Mouse (Mus musculus): ENCODE measurements around the gene Kdm2a. TPM values are rescaled to one million over a fixed set of nuclear protein-coding genes. Genes with fewer than 3 reads are reported as not detected.

Gene Kdm2a
- polyA plus RNA-seq, 1 experiment, result 98.9 TPM

DNA sequence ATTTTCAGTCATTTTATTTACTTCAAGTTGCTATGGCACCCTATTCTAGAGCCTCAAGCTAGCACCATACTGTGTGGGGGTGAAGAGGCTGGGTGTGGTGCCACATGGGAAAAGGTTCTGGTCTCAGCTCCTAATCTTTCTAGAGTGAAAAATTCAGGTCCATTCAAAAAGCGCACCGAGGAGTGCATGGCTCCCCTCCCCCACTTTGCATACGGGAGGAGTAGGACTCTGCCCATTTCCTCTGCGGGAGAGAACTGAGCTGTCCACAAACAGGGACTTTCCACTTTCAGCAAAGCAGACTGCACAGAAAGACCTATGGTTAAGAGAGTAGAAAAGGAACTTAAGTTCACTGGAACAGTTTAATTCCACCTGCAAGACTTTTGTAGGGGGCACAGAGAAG is 65.4 kb downstream of the Kdm2a start:
- H3K4me1 ChIP-seq (ENCODE audit: control insufficient read depth, insufficient read depth, insufficient read length), result peaks cover 5% of the 10 kb centered on the region; the same call in 1 of the 2 replicates
- H3K36me3 ChIP-seq (ENCODE audit: control insufficient read depth, insufficient read depth, low read length), result peaks cover 18% of the 10 kb centered on the region
- H3K27ac ChIP-seq (ENCODE audit: insufficient read depth, low read length), result peak overlapping the region; percentile 92
- H3K4me3 ChIP-seq (ENCODE audit: extremely low read depth, insufficient read depth, insufficient read length), result peak overlapping the region; percentile 77
- WGBS, result under 1% methylated on average over 4 of the region's 4 CpGs
- no peaks in the 10 kb centered on the region for H3K27me3 ChIP-seq (ENCODE audit: control insufficient read depth, insufficient read depth, low read length)
- peak; percentile 54 to 78 for DNase-seq (ENCODE audit: low read depth in 1 of 2, low spot score in 2 of 2)
- TF ChIP-seq POLR2A (IDR thresholded peaks at IDR 0.05; ENCODE audit: low read depth, low read length) (peak; percentile 17; the same call in 1 of the 2 replicates), CTCF (IDR thresholded peaks at IDR 0.05; ENCODE audit: extremely low read depth, insufficient read depth, insufficient read length, insufficient replicate concordance) (no peak)

DNA sequence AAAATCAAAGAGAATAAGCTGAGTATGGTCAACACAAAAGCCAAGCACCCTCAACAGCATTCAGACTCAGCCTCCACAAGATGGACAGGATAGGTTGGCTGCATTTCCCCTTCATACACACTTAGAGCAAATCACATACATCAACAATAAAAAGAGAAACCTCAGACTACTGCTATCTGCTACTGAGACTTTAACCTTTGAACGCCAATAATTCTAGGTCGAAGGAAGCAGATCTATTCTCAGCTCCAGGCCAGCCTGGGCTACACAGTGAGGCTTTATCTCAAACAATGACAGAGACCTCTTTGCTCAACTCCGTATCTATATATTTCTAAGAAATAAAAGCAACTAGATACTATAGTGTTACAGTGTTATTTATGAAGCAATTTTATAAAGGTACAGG is 66.8 kb downstream of the Kdm2a start:
- Histone ChIP-seq H3K4me1 (ENCODE audit: control insufficient read depth, insufficient read depth, insufficient read length) (peaks cover 5% of the 10 kb centered on the region; the same call in 1 of the 2 replicates), H3K4me3 (ENCODE audit: extremely low read depth, insufficient read depth, insufficient read length) (no peak overlapping the region), H3K27ac (ENCODE audit: insufficient read depth, low read length) (no peak overlapping the region), H3K36me3 (ENCODE audit: control insufficient read depth, insufficient read depth, low read length) (peaks cover 30% of the 10 kb centered on the region), H3K27me3 (ENCODE audit: control insufficient read depth, insufficient read depth, low read length) (no peaks in the 10 kb centered on the region)
- WGBS, result 70% methylated on average over 3 of the region's 3 CpGs
- DNase-seq (ENCODE audit: low read depth in 1 of 2, low spot score in 2 of 2), result no peak
- TF ChIP-seq CTCF (IDR thresholded peaks at IDR 0.05; ENCODE audit: extremely low read depth, insufficient read depth, insufficient read length, insufficient replicate concordance) (no peak), POLR2A (IDR thresholded peaks at IDR 0.05; ENCODE audit: low read depth, low read length) (no peak)

DNA sequence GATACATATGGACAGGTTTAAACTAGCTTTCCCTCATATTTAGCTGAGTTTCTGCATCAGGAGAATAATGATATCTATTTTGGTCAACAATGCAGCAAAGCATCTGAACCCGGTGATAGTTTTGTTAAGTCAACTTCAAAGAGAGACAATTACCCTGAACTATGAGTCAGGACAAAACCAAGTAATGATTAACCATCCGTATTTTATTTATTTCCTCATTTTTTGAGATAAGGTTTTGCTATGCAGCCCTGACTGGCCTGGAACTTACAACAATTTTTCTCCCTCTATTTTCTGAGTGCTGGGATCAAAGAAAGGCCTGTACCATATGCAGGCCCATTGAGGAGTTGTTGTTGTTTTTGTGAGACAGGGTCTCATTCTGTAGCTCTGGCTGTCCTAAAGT is 67.5 kb downstream of the Kdm2a start:
- 68% methylated on average over 2 of the region's 2 CpGs for WGBS
- no peak for TF ChIP-seq CTCF (IDR thresholded peaks at IDR 0.05; ENCODE audit: extremely low read depth, insufficient read depth, insufficient read length, insufficient replicate concordance)
- TF ChIP-seq POLR2A (IDR thresholded peaks at IDR 0.05; ENCODE audit: low read depth, low read length), result no peak
- peaks cover 5% of the 10 kb centered on the region; the same call in 1 of the 2 replicates for H3K4me1 ChIP-seq (ENCODE audit: control insufficient read depth, insufficient read depth, insufficient read length)
- H3K27ac ChIP-seq (ENCODE audit: insufficient read depth, low read length), result no peak overlapping the region
- no peak overlapping the region for H3K4me3 ChIP-seq (ENCODE audit: extremely low read depth, insufficient read depth, insufficient read length)
- H3K27me3 ChIP-seq (ENCODE audit: control insufficient read depth, insufficient read depth, low read length), result no peaks in the 10 kb centered on the region
- H3K36me3 ChIP-seq (ENCODE audit: control insufficient read depth, insufficient read depth, low read length), result peaks cover 37% of the 10 kb centered on the region
- no peak for DNase-seq (ENCODE audit: low read depth in 1 of 2, low spot score in 2 of 2)

DNA sequence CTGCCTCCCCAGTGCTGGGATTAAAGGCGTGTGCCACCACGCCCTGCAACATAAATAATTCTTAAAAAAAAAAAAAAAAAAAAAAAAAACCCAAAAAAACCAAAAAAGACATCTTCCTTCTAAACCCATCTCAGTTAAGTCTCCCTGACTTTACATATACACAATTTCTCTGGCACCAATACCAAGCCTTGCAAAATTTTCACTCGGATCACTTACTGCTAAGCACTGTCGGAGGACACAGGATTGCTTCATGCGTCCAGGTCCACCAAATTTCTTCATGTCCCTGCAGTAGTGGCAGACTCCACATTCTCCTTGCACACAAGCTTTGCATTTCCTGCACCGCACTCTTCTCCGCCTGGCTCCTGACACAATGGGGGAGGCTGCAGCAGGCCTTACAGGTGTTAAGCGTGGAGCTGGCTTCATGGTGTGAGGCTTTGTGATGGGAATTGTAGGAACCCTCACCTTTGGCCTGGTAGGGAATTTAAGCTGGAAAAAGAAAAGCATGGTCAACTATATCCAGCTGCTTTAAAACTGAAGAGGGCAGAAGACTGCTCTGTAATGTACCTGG is 69.3 kb downstream of the Kdm2a start:
- no peak for TF ChIP-seq CTCF (IDR thresholded peaks at IDR 0.05; ENCODE audit: extremely low read depth, insufficient read depth, insufficient read length, insufficient replicate concordance)
- TF ChIP-seq POLR2A (IDR thresholded peaks at IDR 0.05; ENCODE audit: low read depth, low read length), result no peak
- Histone ChIP-seq H3K27ac (ENCODE audit: insufficient read depth, low read length) (no peak overlapping the region), H3K4me3 (ENCODE audit: extremely low read depth, insufficient read depth, insufficient read length) (no peak overlapping the region), H3K4me1 (ENCODE audit: control insufficient read depth, insufficient read depth, insufficient read length) (0 out of 2 replicates have a peak, but pooled peaks cover 2% of the 10 kb centered on the region), H3K27me3 (ENCODE audit: control insufficient read depth, insufficient read depth, low read length) (no peaks in the 10 kb centered on the region), H3K36me3 (ENCODE audit: control insufficient read depth, insufficient read depth, low read length) (peaks cover 54% of the 10 kb centered on the region)
- no peak for DNase-seq (ENCODE audit: low read depth in 1 of 2, low spot score in 2 of 2)
- 94% methylated on average over 8 of the region's 8 CpGs for WGBS

DNA sequence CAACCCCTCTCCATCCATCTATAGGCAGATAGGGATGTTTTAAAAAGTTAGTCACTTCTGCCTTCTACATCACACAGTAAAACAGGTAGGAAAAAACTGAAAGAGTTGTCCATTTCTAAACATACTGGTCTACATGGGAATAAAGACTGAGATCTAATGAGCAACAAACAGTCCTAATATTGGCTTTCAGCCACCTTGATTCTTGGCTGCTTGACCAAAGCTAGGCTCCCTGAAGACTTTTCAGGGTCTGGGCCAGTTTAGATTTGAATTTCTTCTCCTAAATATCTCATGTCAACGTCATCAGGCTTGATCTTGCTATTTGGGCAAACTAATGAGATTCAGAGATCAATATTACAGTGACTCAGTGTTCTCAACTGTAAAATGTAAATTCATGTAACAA is 71.2 kb downstream of the Kdm2a start:
- 83% methylated on average over 1 of the region's 1 CpGs for WGBS

DNA sequence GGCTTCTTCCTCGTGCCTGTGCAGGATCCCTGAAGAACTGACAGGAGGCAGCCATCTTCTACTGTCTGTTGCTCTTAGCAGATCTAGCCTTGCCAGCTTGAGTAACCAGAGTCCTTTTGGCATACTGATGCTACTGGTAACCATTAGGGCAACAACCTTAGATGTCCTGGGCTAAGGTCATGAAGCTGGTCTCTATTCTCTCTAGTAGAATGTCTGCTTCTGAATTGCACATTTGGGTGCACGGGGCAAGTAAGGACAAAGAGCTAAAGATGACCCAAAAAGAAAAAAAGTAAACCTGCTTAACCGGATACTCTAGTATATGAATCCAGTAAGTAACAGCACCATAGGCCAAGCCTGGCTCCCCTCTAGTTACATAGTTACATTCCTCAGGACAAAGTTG is 72.0 kb downstream of the Kdm2a start:
- DNase-seq (ENCODE audit: low read depth in 1 of 2, low spot score in 2 of 2), result no peak
- H3K27ac ChIP-seq (ENCODE audit: insufficient read depth, low read length), result no peak overlapping the region
- no peaks in the 10 kb centered on the region for H3K4me1 ChIP-seq (ENCODE audit: control insufficient read depth, insufficient read depth, insufficient read length)
- H3K27me3 ChIP-seq (ENCODE audit: control insufficient read depth, insufficient read depth, low read length), result no peaks in the 10 kb centered on the region
- no peak overlapping the region for H3K4me3 ChIP-seq (ENCODE audit: extremely low read depth, insufficient read depth, insufficient read length)
- TF ChIP-seq POLR2A (IDR thresholded peaks at IDR 0.05; ENCODE audit: low read depth, low read length) (no peak), CTCF (IDR thresholded peaks at IDR 0.05; ENCODE audit: extremely low read depth, insufficient read depth, insufficient read length, insufficient replicate concordance) (no peak)
- WGBS, result 84% methylated on average over 3 of the region's 3 CpGs
- peaks cover 69% of the 10 kb centered on the region for H3K36me3 ChIP-seq (ENCODE audit: control insufficient read depth, insufficient read depth, low read length)

More for the DNA sequence above, 71.2 kb downstream of the Kdm2a start:
- Histone ChIP-seq H3K4me3 (ENCODE audit: extremely low read depth, insufficient read depth, insufficient read length) (no peak overlapping the region), H3K27ac (ENCODE audit: insufficient read depth, low read length) (no peak overlapping the region), H3K27me3 (ENCODE audit: control insufficient read depth, insufficient read depth, low read length) (no peaks in the 10 kb centered on the region), H3K36me3 (ENCODE audit: control insufficient read depth, insufficient read depth, low read length) (peaks cover 64% of the 10 kb centered on the region), H3K4me1 (ENCODE audit: control insufficient read depth, insufficient read depth, insufficient read length) (0 out of 2 replicates have a peak, but pooled peaks cover under 1% of the 10 kb centered on the region)
- TF ChIP-seq CTCF (IDR thresholded peaks at IDR 0.05; ENCODE audit: extremely low read depth, insufficient read depth, insufficient read length, insufficient replicate concordance) (no peak), POLR2A (IDR thresholded peaks at IDR 0.05; ENCODE audit: low read depth, low read length) (no peak)
- DNase-seq (ENCODE audit: low read depth in 1 of 2, low spot score in 2 of 2), result no peak

DNA sequence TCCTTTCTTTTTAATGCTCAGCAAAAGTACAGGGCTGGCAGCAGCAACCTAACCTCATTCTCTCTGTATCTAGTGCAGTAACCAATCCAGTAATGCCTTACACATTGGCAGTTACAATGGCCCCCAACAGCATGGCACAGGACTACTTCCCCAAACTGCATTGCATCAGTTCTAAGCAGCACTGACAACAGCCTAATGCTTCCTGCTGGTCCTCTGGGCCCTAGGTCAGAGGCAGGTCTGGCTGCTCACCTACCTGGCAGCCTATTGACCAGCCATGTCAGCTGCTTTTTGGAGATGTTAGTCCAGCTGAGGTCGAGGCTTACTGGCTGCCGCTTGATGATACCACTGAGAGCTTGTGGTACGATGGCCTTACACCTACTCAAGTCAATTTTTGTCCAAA is 76.0 kb downstream of the Kdm2a start:
- Histone ChIP-seq H3K27me3 (ENCODE audit: control insufficient read depth, insufficient read depth, low read length) (no peaks in the 10 kb centered on the region), H3K4me3 (ENCODE audit: extremely low read depth, insufficient read depth, insufficient read length) (no peak overlapping the region), H3K36me3 (ENCODE audit: control insufficient read depth, insufficient read depth, low read length) (peaks cover 80% of the 10 kb centered on the region), H3K27ac (ENCODE audit: insufficient read depth, low read length) (no peak overlapping the region), H3K4me1 (ENCODE audit: control insufficient read depth, insufficient read depth, insufficient read length) (no peaks in the 10 kb centered on the region)
- no peak for DNase-seq (ENCODE audit: low read depth in 1 of 2, low spot score in 2 of 2)
- WGBS, result 90% methylated on average over 3 of the region's 3 CpGs
- no peak for TF ChIP-seq CTCF (IDR thresholded peaks at IDR 0.05; ENCODE audit: extremely low read depth, insufficient read depth, insufficient read length, insufficient replicate concordance)
- no peak for TF ChIP-seq POLR2A (IDR thresholded peaks at IDR 0.05; ENCODE audit: low read depth, low read length)

Measured in spleen, adult 2 months (tissue).